Mouse (Mus musculus): ENCODE results near the gene Trafd1. TPM values are rescaled to one million over a fixed set of nuclear protein-coding genes. Genes with fewer than 3 reads are reported as not detected.

Trafd1 gene
- polyA plus RNA-seq, 1 experiment from 2014 or later = 74.7 TPM

- Histone ChIP-seq H3K27me3 (ENCODE audit: control insufficient read depth, insufficient read depth, low read length) (no peaks in the 10 kb centered on the region), H3K4me2 (ENCODE audit: low read depth, low read length) (peak overlapping the region; percentile 39; the same call in 1 of the 2 replicates), H3K27ac (ENCODE audit: low read length) (peak overlapping the region; percentile 64), H3K9me3 (replicated peaks; ENCODE audit: control insufficient read depth, low read length) (no peaks in the 10 kb centered on the region), H3K4me3 (replicated peaks; ENCODE audit: low read length) (peak overlapping the region; percentile 29), H3K4me1 (ENCODE audit: control insufficient read depth, insufficient read depth, low read length) (no peaks in the 10 kb centered on the region), H3K9ac (ENCODE audit: low read length) (peak overlapping the region; percentile 58), H3K36me3 (ENCODE audit: control insufficient read depth, insufficient read depth, low read length) (peaks cover 28% of the 10 kb centered on the region)
- 70% methylated on average over 11 of the region's 11 CpGs for WGBS
- ATAC-seq (ENCODE audit: insufficient read depth, low FRiP score) = no peak
Observed at GRCm38 (mm10) chr5:121329333-121330058, 55.9 kb downstream of the Trafd1 start.

GRCm38 (mm10) chr5:121326079-121326805 lies 59.2 kb downstream of the Trafd1 start:
- 93% methylated on average over 14 of the region's 14 CpGs for WGBS
- Histone ChIP-seq H3K27ac (ENCODE audit: low read length) (no peak overlapping the region), H3K36me3 (ENCODE audit: control insufficient read depth, insufficient read depth, low read length) (peaks cover 28% of the 10 kb centered on the region; the same call in 1 of the 2 replicates), H3K4me1 (ENCODE audit: control insufficient read depth, insufficient read depth, low read length) (no peaks in the 10 kb centered on the region), H3K9ac (ENCODE audit: low read length) (no peak overlapping the region), H3K9me3 (replicated peaks; ENCODE audit: control insufficient read depth, low read length) (no peaks in the 10 kb centered on the region), H3K4me2 (ENCODE audit: low read depth, low read length) (no peak overlapping the region), H3K27me3 (ENCODE audit: control insufficient read depth, insufficient read depth, low read length) (no peaks in the 10 kb centered on the region), H3K4me3 (replicated peaks; ENCODE audit: low read length) (no peak overlapping the region)
- ATAC-seq (ENCODE audit: insufficient read depth, low FRiP score) = no peak

Other genes with a start within 250 kb of the Trafd1 start
- gene Ptpn11, start 194.2 kb downstream of the Trafd1 start, polyA plus RNA-seq (2015; fragmentation: Nextera tagmentation; extraction: Ambion mirVana) = 14.4 and 14.7 TPM in 2 replicates
- 510 and 591 TPM in 2 replicates for gene Rpl6, start 181.2 kb downstream of the Trafd1 start, polyA plus RNA-seq (2015; fragmentation: Nextera tagmentation; extraction: Ambion mirVana)
- 3.7 and 4.1 TPM in 2 replicates for gene Hectd4, start 165.4 kb downstream of the Trafd1 start, polyA plus RNA-seq (2015; fragmentation: Nextera tagmentation; extraction: Ambion mirVana)
- 43.4 and 45.8 TPM in 2 replicates for gene Naa25, start 12.3 kb upstream of the Trafd1 start, polyA plus RNA-seq (2015; fragmentation: Nextera tagmentation; extraction: Ambion mirVana)
- gene Tmem116, start 66.3 kb upstream of the Trafd1 start, polyA plus RNA-seq (2015; fragmentation: Nextera tagmentation; extraction: Ambion mirVana) = 3.5 and 4.5 TPM in 2 replicates
- gene Erp29, start 66.9 kb upstream of the Trafd1 start, polyA plus RNA-seq (2015; fragmentation: Nextera tagmentation; extraction: Ambion mirVana) = 185 and 207 TPM in 2 replicates
- gene Adam1b, start 117.8 kb upstream of the Trafd1 start, polyA plus RNA-seq (2015; fragmentation: Nextera tagmentation; extraction: Ambion mirVana) = 0.10 TPM in 1 of 2 replicates, not detected in the other
- gene Adam1a, start 159.8 kb upstream of the Trafd1 start, polyA plus RNA-seq (2015; fragmentation: Nextera tagmentation; extraction: Ambion mirVana) = 0.81 and 1.3 TPM in 2 replicates
- 0.54 TPM in 1 of 2 replicates, not detected in the other for gene Gm42878, start 159.8 kb upstream of the Trafd1 start, polyA plus RNA-seq (2015; fragmentation: Nextera tagmentation; extraction: Ambion mirVana)
- gene Mapkapk5, start 160.3 kb upstream of the Trafd1 start, polyA plus RNA-seq (2015; fragmentation: Nextera tagmentation; extraction: Ambion mirVana) = 44.3 and 45.7 TPM in 2 replicates
- 224 and 249 TPM in 2 replicates for gene Aldh2, start 208.2 kb upstream of the Trafd1 start, polyA plus RNA-seq (2015; fragmentation: Nextera tagmentation; extraction: Ambion mirVana)
- 2.6 and 2.8 TPM in 2 replicates for gene Acad12, start 233.3 kb upstream of the Trafd1 start, polyA plus RNA-seq (2015; fragmentation: Nextera tagmentation; extraction: Ambion mirVana)

Measured in stomach, embryonic 16.5 days (tissue).